Mouse (Mus musculus): Measurements from ENCODE around the gene Stk36.

- TF ChIP-seq MAFK (IDR thresholded peaks at IDR 0.05; ENCODE audit: insufficient read depth, low read depth, low read length) = no peak
- TF ChIP-seq HCFC1 (IDR thresholded peaks at IDR 0.05; ENCODE audit: borderline replicate concordance, insufficient read depth, low read length) = no peak
- TF ChIP-seq ZNF384 (IDR thresholded peaks at IDR 0.05; ENCODE audit: low read depth, low read length) = no peak
- TF ChIP-seq ZC3H11A (IDR thresholded peaks at IDR 0.05; ENCODE audit: borderline replicate concordance, low read depth, low read length) = no peak
These were observed 63.9 kb downstream of the Stk36 start for GRCm38 (mm10) chr1:74665153-74665552.

Data from ES-E14 (cell line).